Comparison of ENCODE assay signal across 23 mouse cellular contexts in genomic region chr16:92753139-92753538, GRCm38 (mm10).
DNase-seq lines count a peak whose midpoint lies in the region; ATAC-seq and TF ChIP-seq lines count a peak whose summit lies in the region.
"Had no signal": no experiment of that assay in that cellular context is flagged by ENCODE, and none has a peak within 500 bp of the region (broad histone marks: within the 10 kb centered on the region; RNA-seq: fewer than 3 reads in every experiment).

No protein-coding gene starts in this region.

- TF ChIP-seq CTCF in intestine, postnatal 0 days (IDR thresholded peaks at IDR 0.05; ENCODE audit: low read depth): no peak

- H3K9me3 ChIP-seq in liver, embryonic 12.5 days (replicated peaks): no peaks in the 10 kb centered on the region
- no peaks in the 10 kb centered on the region for H3K9me3 ChIP-seq in liver, embryonic 13.5 days (replicated peaks)
- H3K9me3 ChIP-seq in intestine, postnatal 0 days (ENCODE audit: control insufficient read depth): no peaks in the 10 kb centered on the region
- H3K9me3 ChIP-seq: forebrain, embryonic 10.5 days; forebrain, embryonic 13.5 days; hindbrain, embryonic 12.5 days; hindbrain, embryonic 15.5 days had no signal

- no peaks in the 10 kb centered on the region for H3K36me3 ChIP-seq in liver, embryonic 12.5 days
- H3K36me3 ChIP-seq in liver, embryonic 13.5 days: no peaks in the 10 kb centered on the region
- H3K36me3 ChIP-seq in intestine, postnatal 0 days (ENCODE audit: control insufficient read depth, insufficient read depth): no peaks in the 10 kb centered on the region
- H3K36me3 ChIP-seq: forebrain, embryonic 10.5 days; hindbrain, embryonic 12.5 days; hindbrain, embryonic 15.5 days had no signal

- no peak for DNase-seq in liver
- DNase-seq in liver, embryonic 13.5 days: no peak
- DNase-seq in urinary bladder, postnatal 14 days (ENCODE audit: low spot score): no peak
- no peak for DNase-seq in cerebellum, adult 8-10 months
- DNase-seq: adrenal gland, adult 8-10 months; adrenal gland, postnatal 25 days; cerebellum, adult 18-20 months; cerebellum, adult 9-11 months; cerebellum, postnatal 36 days; forebrain, postnatal 0 days; gastrocnemius, adult 2 months; gastrocnemius, postnatal 14 days; heart, adult 11 months had no signal

- no peak overlapping the region for H3K4me2 ChIP-seq in liver, embryonic 12.5 days
- no peak overlapping the region for H3K4me2 ChIP-seq in liver, embryonic 13.5 days
- no peak overlapping the region for H3K4me2 ChIP-seq in intestine, postnatal 0 days (replicated peaks; ENCODE audit: low read depth)
- H3K4me2 ChIP-seq: forebrain, embryonic 13.5 days; heart, embryonic 11.5 days; hindbrain, embryonic 12.5 days; hindbrain, embryonic 15.5 days had no signal

- no peak overlapping the region for H3K27ac ChIP-seq in liver, embryonic 12.5 days
- H3K27ac ChIP-seq in liver, embryonic 13.5 days: no peak overlapping the region
- H3K27ac ChIP-seq in intestine, postnatal 0 days (ENCODE audit: low read depth, low read length): no peak overlapping the region
- H3K27ac ChIP-seq: forebrain, embryonic 10.5 days; forebrain, embryonic 13.5 days; gastrocnemius, adult 2 months; hindbrain, embryonic 12.5 days; hindbrain, embryonic 15.5 days had no signal

- 0 out of 2 replicates have a peak, but pooled peaks have one; percentile 51 for ATAC-seq in liver, embryonic 12.5 days
- peak; percentile 53; the same call in 1 of the 2 replicates for ATAC-seq in liver, embryonic 13.5 days (ENCODE audit: low read depth)
- 0 out of 2 replicates have a peak, but pooled peaks have one; percentile 13 for ATAC-seq in megakaryocyte progenitor cell, adult 5-6 weeks (replicated peaks; ENCODE audit: poor library complexity)
- ATAC-seq in intestine, postnatal 0 days: no peak
- ATAC-seq: activated CD4-positive, CD25-positive, alpha-beta regulatory T cell, adult 4 months; CD4-positive, CD25-positive, alpha-beta regulatory T cell, adult 4 months; forebrain, embryonic 13.5 days; forebrain, postnatal 0 days had no signal

- 53% methylated on average over 8 of the region's 8 CpGs for WGBS in liver, embryonic 12.5 days (ENCODE audit: insufficient replicate concordance)
- 51% methylated on average over 8 of the region's 8 CpGs for WGBS in liver, embryonic 13.5 days (ENCODE audit: insufficient replicate concordance)
- WGBS in intestine, postnatal 0 days: 79% methylated on average over 8 of the region's 8 CpGs

- peaks cover 54% of the 10 kb centered on the region for H3K4me1 ChIP-seq in liver, embryonic 12.5 days
- H3K4me1 ChIP-seq in liver, embryonic 13.5 days (replicated peaks): peaks cover 59% of the 10 kb centered on the region
- H3K4me1 ChIP-seq in intestine, postnatal 0 days (replicated peaks; ENCODE audit: control insufficient read depth, insufficient read depth, low read length): peaks cover 3% of the 10 kb centered on the region; the same call in 1 of the 2 replicates
- H3K4me1 ChIP-seq: forebrain, embryonic 13.5 days; hindbrain, embryonic 12.5 days; hindbrain, embryonic 15.5 days had no signal

- H3K27me3 ChIP-seq in liver, embryonic 12.5 days (replicated peaks): no peaks in the 10 kb centered on the region
- H3K27me3 ChIP-seq in liver, embryonic 13.5 days: no peaks in the 10 kb centered on the region
- no peaks in the 10 kb centered on the region for H3K27me3 ChIP-seq in intestine, postnatal 0 days (replicated peaks; ENCODE audit: control insufficient read depth, insufficient read depth, low read length)
- H3K27me3 ChIP-seq: forebrain, embryonic 13.5 days; hindbrain, embryonic 12.5 days; hindbrain, embryonic 15.5 days had no signal

- no peak overlapping the region for H3K4me3 ChIP-seq in liver, embryonic 12.5 days
- no peak overlapping the region for H3K4me3 ChIP-seq in liver, embryonic 13.5 days (replicated peaks)
- H3K4me3 ChIP-seq in intestine, postnatal 0 days (ENCODE audit: low read depth, low read length): no peak overlapping the region
- H3K4me3 ChIP-seq: forebrain, embryonic 10.5 days; forebrain, embryonic 13.5 days; gastrocnemius, adult 2 months; hindbrain, embryonic 12.5 days; hindbrain, embryonic 15.5 days had no signal

- H3K9ac ChIP-seq in liver, embryonic 12.5 days: no peak overlapping the region; the same call in 1 of the 2 replicates
- no peak overlapping the region for H3K9ac ChIP-seq in liver, embryonic 13.5 days
- no peak overlapping the region for H3K9ac ChIP-seq in intestine, postnatal 0 days (ENCODE audit: low read depth, low read length)
- H3K9ac ChIP-seq: forebrain, embryonic 13.5 days; forebrain, postnatal 0 days; hindbrain, embryonic 12.5 days; hindbrain, embryonic 15.5 days had no signal
